Mouse (Mus musculus): ENCODE results near the gene Rap1gap2. TPM values are rescaled to one million over a fixed set of nuclear protein-coding genes. Genes with fewer than 3 reads are reported as not detected.

Gene Rap1gap2
- polyA plus RNA-seq, 1 experiment, result 0.81 TPM

- Histone ChIP-seq H3K27me3 (replicated peaks) (peaks cover 12% of the 10 kb centered on the region), H3K9me3 (no peaks in the 10 kb centered on the region), H3K4me3 (replicated peaks) (no peak overlapping the region), H3K36me3 (replicated peaks; ENCODE audit: low read length) (peaks cover 22% of the 10 kb centered on the region), H3K4me1 (no peaks in the 10 kb centered on the region)
- TF ChIP-seq GATA1 (IDR thresholded peaks at IDR 0.05; ENCODE audit: borderline replicate concordance, low read length), result no peak
These were observed 218.8 kb downstream of the Rap1gap2 start for GRCm38 (mm10) chr11:74391899-74392298.

DNA sequence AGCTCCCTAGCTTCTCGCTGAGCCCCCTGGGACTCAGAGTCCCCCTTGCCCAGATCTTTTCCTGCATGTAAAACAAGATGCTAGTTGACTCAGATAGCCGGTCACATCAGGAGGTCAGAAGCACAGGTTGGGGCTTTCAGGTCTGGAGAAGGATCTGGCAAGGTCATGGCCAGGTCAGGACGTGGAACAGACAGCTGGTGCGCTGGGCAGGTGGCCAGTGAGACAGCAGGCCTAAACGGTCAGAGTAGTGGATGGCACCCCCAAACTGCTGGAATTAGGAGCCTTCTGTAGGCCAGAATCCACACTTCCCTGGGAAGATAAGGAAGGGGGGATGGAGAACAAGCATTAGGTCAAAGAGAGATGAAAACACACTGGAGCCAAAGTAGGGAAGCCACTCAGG, 223.5 kb downstream of the Rap1gap2 start:
- 0 out of 2 replicates have a peak, but pooled peaks cover 3% of the 10 kb centered on the region for H3K4me1 ChIP-seq
- TF ChIP-seq FLI1 (IDR thresholded peaks at IDR 0.05; ENCODE audit: low read length) (no peak), GATA1 (IDR thresholded peaks at IDR 0.05; ENCODE audit: borderline replicate concordance, low read length) (no peak)
- peaks cover 30% of the 10 kb centered on the region for H3K27me3 ChIP-seq (replicated peaks)
- no peak overlapping the region for H3K4me3 ChIP-seq (replicated peaks)
- peaks cover 20% of the 10 kb centered on the region for H3K36me3 ChIP-seq (replicated peaks; ENCODE audit: low read length)
- H3K9me3 ChIP-seq, result no peaks in the 10 kb centered on the region

- peaks cover 15% of the 10 kb centered on the region for H3K36me3 ChIP-seq (replicated peaks; ENCODE audit: low read length)
These were observed 225.0 kb downstream of the Rap1gap2 start for GRCm38 (mm10) chr11:74385674-74386073.

GRCm38 (mm10) chr11:74379166-74379873, 231.4 kb downstream of the Rap1gap2 start:
- TF ChIP-seq FLI1 (IDR thresholded peaks at IDR 0.05; ENCODE audit: low read length) (no peak), GATA1 (IDR thresholded peaks at IDR 0.05; ENCODE audit: borderline replicate concordance, low read length) (no peak)
- H3K4me1 ChIP-seq, result 0 out of 2 replicates have a peak, but pooled peaks cover 3% of the 10 kb centered on the region
- H3K9me3 ChIP-seq, result no peaks in the 10 kb centered on the region
- H3K27me3 ChIP-seq (replicated peaks), result peaks cover 43% of the 10 kb centered on the region
- no peak overlapping the region for H3K4me3 ChIP-seq (replicated peaks)
- no peaks in the 10 kb centered on the region for H3K36me3 ChIP-seq (replicated peaks; ENCODE audit: low read length)

More at GRCm38 (mm10) chr11:74385674-74386073, 225.0 kb downstream of the Rap1gap2 start:
- H3K27me3 ChIP-seq (replicated peaks), result peaks cover 30% of the 10 kb centered on the region
- TF ChIP-seq FLI1 (IDR thresholded peaks at IDR 0.05; ENCODE audit: low read length) (no peak), GATA1 (IDR thresholded peaks at IDR 0.05; ENCODE audit: borderline replicate concordance, low read length) (no peak)
- H3K4me1 ChIP-seq, result 0 out of 2 replicates have a peak, but pooled peaks cover 3% of the 10 kb centered on the region
- no peaks in the 10 kb centered on the region for H3K9me3 ChIP-seq
- no peak overlapping the region for H3K4me3 ChIP-seq (replicated peaks)

- TF ChIP-seq FLI1 (IDR thresholded peaks at IDR 0.05; ENCODE audit: low read length) (no peak), GATA1 (IDR thresholded peaks at IDR 0.05; ENCODE audit: borderline replicate concordance, low read length) (no peak)
- Histone ChIP-seq H3K4me1 (no peaks in the 10 kb centered on the region), H3K9me3 (no peaks in the 10 kb centered on the region), H3K27me3 (replicated peaks) (peaks cover 35% of the 10 kb centered on the region), H3K4me3 (replicated peaks) (no peak overlapping the region), H3K36me3 (replicated peaks; ENCODE audit: low read length) (no peaks in the 10 kb centered on the region)
These were observed 233.9 kb downstream of the Rap1gap2 start for GRCm38 (mm10) chr11:74376847-74377246.

- TF ChIP-seq GATA1 (IDR thresholded peaks at IDR 0.05; ENCODE audit: borderline replicate concordance, low read length) (no peak), FLI1 (IDR thresholded peaks at IDR 0.05; ENCODE audit: low read length) (no peak)
- Histone ChIP-seq H3K27me3 (replicated peaks) (peaks cover 30% of the 10 kb centered on the region), H3K4me1 (no peaks in the 10 kb centered on the region), H3K9me3 (0 out of 2 replicates have a peak, but pooled peaks cover under 1% of the 10 kb centered on the region), H3K4me3 (replicated peaks) (no peak overlapping the region), H3K36me3 (replicated peaks; ENCODE audit: low read length) (no peaks in the 10 kb centered on the region)
These were observed 239.2 kb downstream of the Rap1gap2 start for GRCm38 (mm10) chr11:74371393-74372100.

DNA sequence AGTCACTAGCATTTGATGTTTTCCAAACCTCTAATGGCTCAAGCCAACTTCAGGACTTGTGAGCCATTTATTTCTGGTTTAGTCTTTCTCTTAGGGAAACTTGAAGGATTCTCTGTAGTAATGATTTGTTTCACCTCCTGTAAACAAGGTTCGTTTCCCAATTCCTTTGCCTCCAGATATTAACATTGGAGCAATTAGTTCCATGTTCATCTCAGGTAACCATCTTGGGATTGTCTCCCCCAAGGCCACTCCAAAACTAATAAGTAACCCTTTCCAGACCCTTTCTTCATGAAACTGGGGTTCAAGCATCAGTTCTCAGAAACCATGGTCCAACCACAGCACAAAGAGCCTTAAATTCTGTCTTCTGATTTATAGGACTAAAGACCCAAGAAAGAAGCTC, 248.9 kb downstream of the Rap1gap2 start, which contains the start of gene Olfr412:
Gene Olfr412 (plus strand): TSS at position 301 of the 400 bp plus-strand sequence.
- peaks cover 8% of the 10 kb centered on the region; the same call in 1 of the 2 replicates for H3K9me3 ChIP-seq
- no peak within 1 kb of the TSS for H3K4me3 ChIP-seq (replicated peaks)
- H3K4me1 ChIP-seq, result no peaks in the 10 kb centered on the region
- peaks cover 7% of the 10 kb centered on the region for H3K27me3 ChIP-seq (replicated peaks)
- no peaks in the 10 kb centered on the region for H3K36me3 ChIP-seq (replicated peaks; ENCODE audit: low read length)
- no peak for TF ChIP-seq GATA1 (IDR thresholded peaks at IDR 0.05; ENCODE audit: borderline replicate concordance, low read length)
- TF ChIP-seq FLI1 (IDR thresholded peaks at IDR 0.05; ENCODE audit: low read length), result no peak

GRCm38 (mm10) chr11:74352550-74352949, 258.2 kb downstream of the Rap1gap2 start, which contains the start of gene Olfr411:
Gene Olfr411 (minus strand): TSS chr11:74352650.
- Histone ChIP-seq H3K4me3 (replicated peaks) (no peak within 1 kb of the TSS), H3K36me3 (replicated peaks; ENCODE audit: low read length) (no peaks in the 10 kb centered on the region), H3K27me3 (replicated peaks) (no peaks in the 10 kb centered on the region), H3K9me3 (no peaks in the 10 kb centered on the region), H3K4me1 (no peaks in the 10 kb centered on the region)
- TF ChIP-seq GATA1 (IDR thresholded peaks at IDR 0.05; ENCODE audit: borderline replicate concordance, low read length), result no peak
- no peak for TF ChIP-seq FLI1 (IDR thresholded peaks at IDR 0.05; ENCODE audit: low read length)

GRCm38 (mm10) chr11:74337931-74338330, 272.8 kb downstream of the Rap1gap2 start, which contains the start of gene Olfr410:
Gene Olfr410 (minus strand): TSS chr11:74338031.
- no peaks in the 10 kb centered on the region for H3K36me3 ChIP-seq (replicated peaks; ENCODE audit: low read length)
- TF ChIP-seq GATA1 (IDR thresholded peaks at IDR 0.05; ENCODE audit: borderline replicate concordance, low read length) (no peak), FLI1 (IDR thresholded peaks at IDR 0.05; ENCODE audit: low read length) (no peak)
- H3K4me1 ChIP-seq, result no peaks in the 10 kb centered on the region
- H3K9me3 ChIP-seq, result peaks cover 10% of the 10 kb centered on the region
- H3K4me3 ChIP-seq (replicated peaks), result no peak within 1 kb of the TSS
- no peaks in the 10 kb centered on the region for H3K27me3 ChIP-seq (replicated peaks)

Other genes starting within 250 kb of the Rap1gap2 start
- not detected in 2 replicates for gene Olfr412, start 248.8 kb downstream of the Rap1gap2 start, polyA plus RNA-seq (2012; ENCODE audit: insufficient read depth, low replicate concordance)
- gene Ccdc92b, start 8.7 kb upstream of the Rap1gap2 start, polyA plus RNA-seq (2012; ENCODE audit: insufficient read depth, low replicate concordance), result 0.06 and 0.41 TPM in 2 replicates
- gene Cluh, start 38.6 kb upstream of the Rap1gap2 start, polyA plus RNA-seq (2012; ENCODE audit: insufficient read depth, low replicate concordance), result 2.1 and 8.3 TPM in 2 replicates
- 10.5 and 11.5 TPM in 2 replicates for gene Pafah1b1, start 113.8 kb upstream of the Rap1gap2 start, polyA plus RNA-seq (2012; ENCODE audit: insufficient read depth, low replicate concordance)
- gene Mettl16, start 159.9 kb upstream of the Rap1gap2 start, polyA plus RNA-seq (2012; ENCODE audit: insufficient read depth, low replicate concordance), result 0.32 and 10.4 TPM in 2 replicates
- 59.1 and 85.0 TPM in 2 replicates for gene Mnt, start 220.0 kb upstream of the Rap1gap2 start, polyA plus RNA-seq (2012; ENCODE audit: insufficient read depth, low replicate concordance)